Mouse (Mus musculus) thymus, adult 2 months (tissue): ENCODE results near the gene Pkd1l3.

Experiments
- CTCF ChIP-seq: fragments of 200-500 bp; IDR thresholded peaks from 2 replicates; pipeline ENCODE4 v1.5.1; 2012; ENCODE audit warnings: mild to moderate bottlenecking, control low read depth, low read length, moderate library complexity, borderline replicate concordance; ENCODE audit not compliant: control insufficient read depth, poor library complexity, insufficient read depth; ENCODE audit errors: extremely low read depth
- POLR2A ChIP-seq: fragments of 200-500 bp; IDR thresholded peaks from 2 replicates; pipeline ENCODE4 v1.6.1; 2012; ENCODE audit warnings: mild to moderate bottlenecking, low read length, control low read depth, moderate library complexity; ENCODE audit not compliant: control insufficient read depth, poor library complexity, insufficient read depth; ENCODE audit errors: extremely low read depth

- no peak for TF ChIP-seq CTCF
- no peak for TF ChIP-seq POLR2A
These were observed 79.8 kb downstream of the Pkd1l3 start for GRCm38 (mm10) chr8:109694154-109694553.
